Mouse (Mus musculus) hindbrain, embryonic 12.5 days (tissue): ENCODE measurements around the gene Qtrt2. TPM values are rescaled to one million over a fixed set of nuclear protein-coding genes. Genes with fewer than 3 reads are reported as not detected.

Source experiments
- polyA plus RNA-seq: library from polyadenylated mRNA; unstranded; fragments of >200 nt; fragmentation: Nextera tagmentation; extraction: Ambion mirVana; gene quantifications from 2 replicates; pipeline ENCODE4 v1.2.1, GENCODE M21; 2016

Gene Qtrt2
- polyA plus RNA-seq, 1 experiment from 2014 or later, result 29.8 TPM

Other genes starting within 250 kb of the Qtrt2 start
- not detected in 2 replicates for gene Drd3, start 172.8 kb downstream of the Qtrt2 start, polyA plus RNA-seq
- 11.2 and 11.3 TPM in 2 replicates for gene Ccdc191, start 37.0 kb downstream of the Qtrt2 start, polyA plus RNA-seq
- 1.1 and 1.4 TPM in 2 replicates for gene Zdhhc23, start 53.0 kb upstream of the Qtrt2 start, polyA plus RNA-seq
- gene Gramd1c, start 136.5 kb upstream of the Qtrt2 start, polyA plus RNA-seq, result 4.9 and 5.0 TPM in 2 replicates
- 59.6 and 65.5 TPM in 2 replicates for gene Atp6v1a, start 212.9 kb upstream of the Qtrt2 start, polyA plus RNA-seq
- gene Naa50, start 213.0 kb upstream of the Qtrt2 start, polyA plus RNA-seq, result 92.5 and 100 TPM in 2 replicates
- gene Usf3, start 246.4 kb upstream of the Qtrt2 start, polyA plus RNA-seq, result 3.5 and 4.3 TPM in 2 replicates